Mouse (Mus musculus) natural killer cell, adult 2 months (primary cell): Measurements from ENCODE around the gene Tmem121b.

Experiments used
- DNase-seq, 2 experiments: peaks; one replicate each; pipeline ENCODE4 v3.0.0; 2022; ENCODE audit warnings: low spot score in 2 of 2

Gene Tmem121b

DNA sequence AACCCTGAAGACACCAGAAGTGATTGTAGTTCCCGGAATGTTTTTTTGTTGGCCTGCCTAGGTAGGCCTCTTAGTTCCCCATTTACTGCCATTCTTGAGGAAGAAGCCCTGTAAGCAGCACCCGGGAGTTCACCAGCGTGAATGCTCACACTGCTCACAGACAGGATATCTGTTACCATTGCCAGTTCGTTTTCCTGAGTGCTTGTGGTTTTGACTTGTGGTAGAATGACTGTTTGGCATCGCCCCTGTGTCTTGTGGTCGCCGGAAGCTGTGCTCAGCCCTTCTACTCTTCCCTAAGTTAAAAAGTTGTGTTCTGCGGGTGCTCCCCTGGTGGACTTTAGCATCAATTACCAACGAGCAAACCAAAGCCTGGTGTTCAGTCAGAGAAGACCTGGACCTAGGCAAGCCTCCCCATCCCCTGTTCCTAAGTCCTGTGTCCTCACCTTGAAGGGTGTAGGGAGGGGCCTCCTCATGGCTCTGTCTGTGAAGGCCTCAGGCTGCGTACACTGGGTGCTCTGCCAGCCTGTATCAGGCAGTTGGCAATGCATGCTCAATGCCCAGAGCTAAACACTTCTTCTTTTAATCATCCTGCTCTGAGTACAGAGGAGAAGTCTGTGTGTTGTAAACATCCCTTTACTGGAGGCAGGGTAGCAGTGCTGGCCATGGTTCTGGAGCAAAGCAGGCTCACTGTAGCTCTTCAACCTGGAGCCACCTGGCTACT lies 26.8 kb downstream of the Tmem121b start:
- peak; percentile 77 to 80 for DNase-seq

DNA sequence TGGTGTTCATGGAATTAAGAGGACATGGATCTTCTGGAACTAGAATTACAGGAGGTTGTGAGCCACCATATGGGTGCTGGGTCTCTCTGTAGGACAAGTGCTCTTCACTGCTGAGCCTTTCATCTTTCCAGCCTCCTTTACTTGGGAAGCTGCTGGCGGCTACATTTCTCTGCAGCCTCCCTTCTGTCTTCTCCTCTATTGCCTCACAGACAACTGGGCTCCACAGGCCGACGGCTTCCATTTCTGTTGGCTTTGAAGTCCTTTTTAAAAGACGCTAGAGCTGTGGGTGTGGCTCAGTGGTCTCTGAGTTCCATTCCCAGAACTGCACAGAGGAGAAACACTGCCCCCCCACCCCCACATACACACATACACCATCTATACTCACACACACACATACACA lies 28.2 kb downstream of the Tmem121b start:
- DNase-seq = no peak

DNA sequence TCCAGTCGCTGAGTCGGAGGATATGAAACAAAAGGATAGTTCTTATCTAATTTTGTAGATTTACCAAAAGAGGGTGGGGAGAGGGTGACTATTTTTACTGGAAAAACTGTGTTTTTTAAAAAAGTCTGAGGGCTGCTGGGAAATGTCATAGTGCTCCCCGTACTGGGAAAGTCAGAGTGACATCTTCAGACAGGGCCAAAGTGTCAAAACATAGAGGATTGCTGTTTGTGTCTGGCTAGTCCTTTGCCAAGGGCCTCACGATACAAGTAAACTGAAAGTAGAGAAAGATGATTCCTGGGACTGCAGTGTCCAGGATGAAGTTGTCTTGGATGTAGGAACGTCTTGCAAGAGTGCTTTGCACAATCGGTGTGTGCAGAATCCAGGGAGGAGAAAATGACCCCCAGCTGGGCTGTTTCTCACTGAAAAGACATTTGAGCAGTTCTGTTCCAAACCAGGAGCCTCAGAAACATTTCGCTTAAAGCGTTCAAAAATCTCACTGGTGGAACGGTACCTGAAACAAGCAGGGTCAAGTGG lies 29.1 kb downstream of the Tmem121b start:
- no peak for DNase-seq

DNA sequence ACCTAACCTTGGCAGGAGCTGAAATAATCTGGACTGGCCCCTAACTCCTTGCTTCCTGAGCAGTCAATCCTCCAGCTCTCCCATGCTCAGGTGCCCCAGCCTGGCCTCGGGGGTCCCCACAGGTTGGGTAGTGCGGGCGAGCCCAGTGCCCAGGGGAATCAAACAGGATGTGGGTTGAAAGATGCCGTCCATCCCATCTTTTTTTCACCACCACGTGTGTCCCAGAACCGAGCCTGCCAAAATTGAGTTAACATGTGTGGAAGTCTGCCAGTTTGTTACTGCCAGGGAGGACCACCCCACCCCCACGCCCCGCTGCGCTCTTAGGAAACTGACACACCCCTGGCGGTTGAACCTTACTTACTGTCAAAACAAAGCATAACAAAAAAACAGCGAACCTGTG lies 29.7 kb downstream of the Tmem121b start:
- peak in 1 of 2 experiments; percentile 54 for DNase-seq

DNA sequence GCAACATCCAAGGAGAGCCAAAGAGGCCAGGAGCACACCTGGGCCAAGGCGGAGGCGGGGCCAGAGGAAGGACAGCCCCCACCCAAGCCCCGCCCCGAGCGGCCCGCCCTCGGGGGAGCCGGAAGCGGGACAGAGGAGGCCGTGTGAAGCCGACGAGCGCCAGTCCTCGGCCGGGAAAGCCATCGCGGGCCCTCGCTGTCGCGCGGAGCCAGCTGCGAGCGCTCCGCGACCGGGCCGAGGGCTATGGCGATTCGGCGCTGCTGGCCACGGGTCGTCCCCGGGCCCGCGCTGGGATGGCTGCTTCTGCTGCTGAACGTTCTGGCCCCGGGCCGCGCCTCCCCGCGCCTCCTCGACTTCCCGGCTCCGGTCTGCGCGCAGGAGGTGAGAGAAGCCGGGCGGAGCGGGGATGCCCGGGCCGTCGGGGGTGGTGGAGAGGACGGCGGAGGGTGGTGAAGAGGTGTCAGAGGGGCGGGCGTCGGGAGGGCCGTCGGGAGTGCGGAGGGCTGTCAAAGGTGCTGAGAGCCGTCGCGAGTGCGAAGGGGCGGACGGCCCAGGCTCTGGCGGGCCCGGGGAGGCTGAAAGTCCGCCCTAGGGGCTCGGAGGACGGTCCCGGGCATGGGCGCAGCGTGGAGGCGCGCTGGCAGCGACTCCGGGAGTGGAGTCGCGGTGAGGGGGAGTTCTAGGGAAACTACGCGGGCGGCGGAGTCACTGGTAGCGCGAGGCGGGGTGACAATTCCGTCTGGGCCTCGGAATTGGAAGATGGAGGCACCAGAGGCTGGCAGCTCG lies 30.3 kb downstream of the Tmem121b start, which contains the start of gene Il17ra:
Gene Il17ra (plus strand): TSS at position 162 of the 786 bp plus-strand sequence.
- peak; percentile 79 to 87 for DNase-seq

DNA sequence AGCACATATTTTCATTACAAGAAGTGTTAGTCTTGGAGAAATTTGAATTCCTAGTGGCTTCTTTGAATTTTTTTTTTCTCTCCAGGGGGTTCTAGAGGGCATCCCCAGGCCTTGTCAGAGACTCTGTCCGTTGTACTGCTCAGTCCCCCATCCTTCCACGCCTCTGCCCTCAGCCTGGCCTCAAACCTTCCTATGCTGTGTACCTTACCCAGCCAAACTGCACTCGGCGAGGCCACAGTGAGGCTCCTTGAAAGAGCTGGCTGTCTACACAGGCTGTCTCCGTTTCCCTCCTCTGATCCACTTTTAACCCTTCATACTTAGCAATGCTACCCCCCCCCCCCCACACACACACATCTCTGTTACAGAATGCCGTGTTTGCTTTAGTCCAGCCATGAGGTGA lies 31.4 kb downstream of the Tmem121b start:
- DNase-seq = no peak

DNA sequence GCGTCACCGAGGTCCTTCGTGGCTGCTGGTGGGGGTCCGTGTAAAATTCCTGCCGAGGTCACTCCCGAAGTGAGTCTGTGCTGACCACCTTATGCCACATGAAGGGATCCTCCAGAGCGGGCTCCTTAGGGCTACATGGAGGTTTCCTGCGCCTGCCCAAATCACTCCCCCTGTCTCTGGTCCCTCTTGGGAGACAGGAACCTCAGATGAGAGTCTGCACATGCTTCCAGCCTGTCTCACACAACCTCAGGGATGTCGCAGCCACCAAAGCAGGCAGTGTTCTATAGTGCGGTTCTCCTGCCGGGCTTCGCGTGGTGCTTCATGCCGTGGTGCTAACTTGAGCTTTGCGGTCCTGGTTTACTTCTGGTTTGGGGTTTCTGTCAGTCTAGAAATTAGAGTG lies 32.4 kb downstream of the Tmem121b start:
- DNase-seq = no peak

DNA sequence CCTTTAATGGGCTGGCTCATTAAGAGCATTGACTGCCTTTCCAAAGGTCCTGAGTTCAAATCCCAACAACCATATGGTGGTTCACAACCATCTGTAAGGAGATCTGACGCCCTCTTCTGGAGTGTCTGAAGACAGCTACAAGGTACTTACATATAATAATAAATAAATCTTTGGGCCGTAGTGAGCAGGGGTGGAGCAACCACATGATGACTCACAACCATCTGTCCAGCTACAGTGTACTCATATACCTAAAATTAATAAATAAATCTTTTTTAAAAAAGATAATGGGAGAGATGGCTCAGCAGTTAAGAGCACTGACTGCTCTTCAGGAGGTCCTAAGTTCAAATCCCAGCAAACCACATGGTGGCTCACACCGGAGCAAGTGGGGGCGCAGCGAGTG lies 35.9 kb downstream of the Tmem121b start:
- DNase-seq = no peak

DNA sequence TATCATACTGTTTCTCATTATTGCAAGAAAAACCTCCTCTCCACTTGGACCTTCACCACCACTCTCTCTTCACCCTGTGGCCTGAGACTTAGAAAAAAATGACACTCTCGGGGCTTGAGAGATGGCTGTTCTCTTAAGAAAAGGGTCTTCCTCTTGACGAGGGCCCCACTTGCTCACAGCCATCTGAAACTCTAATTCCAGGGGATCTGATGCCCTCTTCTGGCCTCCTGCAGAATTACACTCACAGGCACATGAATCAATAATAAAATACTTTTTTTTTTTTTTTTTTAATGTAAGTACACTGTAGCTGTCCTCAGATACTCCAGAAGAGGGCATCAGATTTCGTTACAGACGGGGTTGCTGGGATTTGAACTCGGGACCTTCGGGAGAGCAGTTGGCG lies 36.5 kb downstream of the Tmem121b start:
- DNase-seq = peak in 1 of 2 experiments; percentile 42

DNA sequence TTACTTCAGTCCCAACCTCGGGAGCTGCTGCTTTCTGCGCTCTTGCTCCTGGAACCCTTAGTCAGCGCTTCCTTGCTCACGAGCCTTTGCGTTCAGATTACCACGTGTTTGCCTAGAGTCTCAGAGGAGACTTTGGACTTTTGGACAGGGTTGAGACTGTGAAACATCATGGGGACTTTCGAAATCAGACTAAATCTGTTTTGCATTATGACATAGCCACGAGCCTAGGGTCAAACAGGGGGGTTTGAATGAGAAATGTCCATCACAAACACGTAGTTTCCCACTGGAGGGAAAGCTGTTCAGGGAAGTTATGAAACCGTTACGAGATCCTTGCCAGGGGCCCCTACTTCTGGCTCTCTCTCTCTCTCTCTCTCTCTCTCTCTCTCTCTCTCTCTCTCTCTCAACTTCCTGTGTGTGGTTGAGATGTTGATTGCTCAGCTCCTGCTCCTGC lies 39.0 kb downstream of the Tmem121b start:
- DNase-seq = no peak

DNA sequence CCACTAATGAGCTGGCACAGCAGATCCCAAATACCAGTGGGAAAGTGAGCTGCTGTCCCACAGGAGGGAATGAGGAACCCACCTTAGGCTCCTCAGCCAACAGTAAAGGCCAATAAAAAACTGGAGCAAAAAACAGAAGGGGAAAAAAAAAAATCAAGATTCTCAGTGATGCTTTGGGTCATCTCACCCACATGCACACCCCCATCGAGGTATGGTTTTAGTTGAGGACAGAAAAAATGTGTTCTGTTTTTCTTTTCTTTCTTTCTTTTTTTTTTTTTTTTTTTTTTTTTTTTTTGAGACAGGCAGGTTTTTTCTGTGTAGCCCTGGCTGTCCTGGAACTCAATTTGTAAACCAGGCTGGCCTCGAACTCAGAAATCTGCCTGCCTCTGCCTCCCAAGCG lies 40.1 kb downstream of the Tmem121b start:
- DNase-seq = no peak

DNA sequence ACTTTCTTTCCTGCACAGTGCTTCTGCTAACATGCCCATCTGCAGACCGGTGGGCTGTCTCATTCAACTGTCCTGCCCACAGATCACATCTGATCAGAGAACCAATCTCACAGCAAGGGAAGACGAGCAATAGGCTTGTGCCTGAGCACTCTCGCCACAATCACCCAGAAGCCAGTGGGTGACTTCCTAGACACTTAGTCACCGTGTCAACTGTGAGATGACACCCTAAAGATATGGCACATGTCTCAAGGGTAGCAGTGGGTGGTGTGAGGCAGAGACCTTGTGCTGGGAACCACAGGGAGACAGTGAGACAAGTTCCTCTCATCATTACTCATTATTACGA lies 40.5 kb downstream of the Tmem121b start:
- peak; percentile 78 to 89 for DNase-seq

DNA sequence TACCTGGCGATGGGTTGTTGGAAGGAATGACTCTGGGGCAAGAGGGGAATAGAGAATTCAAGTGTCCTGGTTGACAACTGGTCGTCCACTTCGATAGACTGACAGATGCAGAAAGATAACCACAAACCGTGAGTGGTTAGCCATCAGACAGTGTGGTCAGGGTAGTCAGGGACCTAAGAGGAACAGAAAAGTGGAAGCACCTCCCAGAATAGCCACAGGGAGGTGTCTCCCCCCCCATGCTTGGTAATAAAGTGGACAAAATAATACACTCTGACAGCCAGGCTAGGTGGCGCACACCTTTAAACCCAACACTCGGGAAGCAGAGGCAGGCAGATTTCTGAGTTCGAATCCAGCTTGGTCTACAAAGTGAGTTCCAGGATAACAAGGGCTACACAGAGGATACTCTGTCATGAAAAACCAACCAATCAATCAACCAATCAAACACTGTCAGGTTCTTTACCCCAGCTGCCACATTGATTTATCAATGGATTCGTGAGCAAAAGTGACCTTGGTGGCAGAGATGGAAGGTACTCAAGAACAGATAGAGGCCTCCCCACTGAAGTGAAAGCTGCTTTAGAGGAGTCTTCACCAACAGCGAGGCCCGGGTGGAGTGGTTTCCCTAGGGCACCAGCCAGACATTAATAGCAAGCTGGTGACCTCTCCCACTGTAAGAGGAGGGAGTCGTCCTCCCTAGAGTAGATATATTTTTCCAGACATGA lies 41.1 kb downstream of the Tmem121b start:
- DNase-seq = peak; percentile 57 to 64

DNA sequence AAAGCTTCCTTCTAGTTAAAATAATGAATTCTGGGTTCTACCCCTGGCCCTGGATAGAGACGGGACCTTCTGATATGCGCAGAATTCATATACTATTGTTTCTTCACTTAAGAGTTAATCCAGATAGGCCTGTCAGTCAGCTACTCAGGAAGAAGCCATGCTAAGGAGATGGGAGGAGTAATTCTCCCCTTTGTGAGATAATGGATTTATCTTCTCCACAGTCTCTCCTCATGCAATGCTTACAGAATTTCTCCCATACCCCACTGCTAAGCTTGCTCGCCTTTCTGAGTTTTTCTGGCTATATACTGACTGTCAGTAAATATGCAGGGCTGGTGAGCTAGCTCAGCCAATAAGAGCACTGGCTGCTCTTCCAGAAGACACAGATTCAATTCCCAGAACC lies 43.4 kb downstream of the Tmem121b start:
- DNase-seq = no peak

DNA sequence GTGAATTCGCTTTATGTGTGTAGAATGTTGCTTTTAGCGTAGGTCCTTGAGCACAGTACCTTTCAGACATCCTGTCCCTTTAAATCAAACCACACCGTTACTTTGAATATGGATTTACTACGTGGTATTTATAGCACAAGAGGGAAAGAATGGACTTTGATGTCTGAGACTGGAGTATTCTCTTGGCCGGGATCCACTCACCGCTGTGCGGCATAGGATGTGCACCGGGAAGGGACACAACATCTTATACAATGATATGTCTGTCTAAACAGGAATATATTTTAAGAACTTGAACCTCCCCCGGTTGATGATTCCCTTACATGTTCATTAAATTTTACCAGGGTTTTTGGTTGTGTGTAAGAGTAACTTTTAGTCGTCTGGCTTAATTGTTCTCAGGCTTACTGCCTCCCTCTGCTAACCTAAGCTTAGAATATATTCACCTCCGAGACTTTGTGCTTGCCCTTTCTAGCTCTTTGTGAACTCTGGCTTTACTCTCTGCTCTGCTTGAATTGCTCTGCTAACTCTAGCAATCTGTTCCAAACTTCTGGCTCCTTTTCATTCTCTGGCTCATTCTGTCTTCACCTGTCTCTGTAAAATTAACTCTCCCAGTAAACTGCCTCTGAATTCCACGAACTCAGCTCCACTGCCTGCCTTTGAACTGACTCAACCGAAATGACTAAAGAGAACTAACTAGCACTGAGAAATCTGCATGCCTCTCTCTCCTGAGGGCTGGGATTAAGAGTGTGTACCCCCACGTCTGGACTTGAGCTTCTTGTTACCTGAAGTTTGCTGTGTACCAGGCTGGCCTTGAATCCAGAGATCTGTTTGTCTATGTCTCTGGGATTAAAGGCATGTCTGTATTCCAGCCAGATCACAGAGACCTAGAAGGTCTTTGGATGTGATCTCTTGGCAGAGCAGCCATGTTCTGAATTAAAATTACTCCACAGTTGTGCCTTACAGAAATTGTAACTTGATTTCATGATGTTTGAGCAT lies 49.9 kb downstream of the Tmem121b start:
- no peak for DNase-seq

DNA sequence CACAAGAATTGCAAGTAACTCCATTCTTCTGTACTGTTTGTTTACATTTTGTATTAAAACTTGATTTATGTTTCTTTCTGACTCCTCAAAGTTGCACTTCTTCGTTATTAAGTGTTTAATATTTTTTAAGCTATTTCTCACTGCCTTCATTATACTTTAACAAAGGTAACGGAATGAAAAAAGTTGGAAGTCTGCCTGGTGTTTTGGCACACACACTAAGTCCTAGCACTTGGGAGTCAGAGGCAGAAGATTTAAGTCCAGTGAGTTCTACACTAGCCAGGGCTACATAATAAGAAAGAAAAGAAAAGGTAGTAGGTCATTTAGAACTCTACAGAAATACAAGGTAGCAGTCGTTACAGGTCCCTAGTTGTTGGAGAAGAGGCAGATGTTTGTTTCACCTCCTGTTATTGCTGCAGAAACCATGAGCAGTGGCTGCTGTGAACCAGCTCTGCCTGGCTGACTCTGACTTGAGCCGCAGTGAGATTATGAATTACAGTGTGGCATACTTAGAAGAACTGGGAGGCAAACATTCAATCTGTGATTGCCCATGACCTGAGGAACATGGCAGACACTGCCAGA lies 51.3 kb downstream of the Tmem121b start:
- DNase-seq = no peak
